Mouse (Mus musculus) stomach, postnatal 0 days (tissue): ENCODE measurements around the gene Tmem235.

Experiments used
- CTCF ChIP-seq: IDR thresholded peaks from 2 replicates; pipeline ENCODE4 v1.5.1; 2016; ENCODE audit warnings: antibody characterized with exemption, low read depth, mild to moderate bottlenecking, moderate library complexity
- EP300 ChIP-seq: optimal IDR thresholded peaks from 2 replicates; pipeline ENCODE3; 2016; ENCODE audit warnings: antibody characterized with exemption

- TF ChIP-seq CTCF (no peak), EP300 (no peak)
Measured at GRCm38 (mm10) chr11:117848271-117848984, 12.1 kb upstream of the Tmem235 start.
